Mouse (Mus musculus) heart, postnatal 0 days (tissue): ENCODE data around the gene Slc24a2. TPM values are rescaled to one million over a fixed set of nuclear protein-coding genes. Genes with fewer than 3 reads are reported as not detected.

Experiments used
- ATAC-seq: fragments of 200-750 bp; cut with Nextera tagmentation; 2 replicates; pipeline ENCODE4 v1.8.0; 2017; ENCODE audit warnings: low read depth, moderate number of reproducible peaks, moderate library complexity; ENCODE audit not compliant: insufficient read depth
- DNase-seq: peaks from one replicate; pipeline ENCODE4 v3.0.0-alpha.2; 2016; ENCODE audit warnings: low spot score
- H3K27ac ChIP-seq: fragments of 300-500 bp; sonication (generic); 2 replicates; pipeline ENCODE4 v1.5.1; 2014; ENCODE audit warnings: low read depth, mild to moderate bottlenecking
- H3K27me3 ChIP-seq: fragments of 300-500 bp; sonication (generic); 2 replicates; pipeline ENCODE4 v1.6.1; 2014; ENCODE audit warnings: low read length, mixed read lengths; ENCODE audit not compliant: control insufficient read depth, insufficient read depth
- H3K36me3 ChIP-seq: fragments of 300-500 bp; sonication (generic); replicated peaks from 2 replicates; pipeline ENCODE4 v1.6.1; 2014; ENCODE audit warnings: low read length, mixed read lengths; ENCODE audit not compliant: control insufficient read depth, insufficient read depth
- H3K4me1 ChIP-seq: fragments of 300-500 bp; sonication (generic); 2 replicates; pipeline ENCODE4 v1.6.1; 2014; ENCODE audit warnings: antibody characterized with exemption; ENCODE audit not compliant: control insufficient read depth, insufficient read depth
- H3K4me2 ChIP-seq: fragments of 300-500 bp; sonication (generic); 2 replicates; pipeline ENCODE4 v1.6.1; 2014; ENCODE audit warnings: low read depth, mild to moderate bottlenecking, low read length, moderate library complexity
- H3K4me3 ChIP-seq: fragments of 300-500 bp; sonication (generic); 2 replicates; pipeline ENCODE4 v1.5.1; 2014; ENCODE audit warnings: low read depth, low read length
- H3K9ac ChIP-seq: fragments of 300-500 bp; sonication (generic); replicated peaks from 2 replicates; pipeline ENCODE4 v1.6.1; 2014; ENCODE audit warnings: low read depth, low read length, mixed read lengths
- H3K9me3 ChIP-seq: fragments of 300-500 bp; sonication (generic); replicated peaks from 2 replicates; pipeline ENCODE4 v1.6.1; 2016; ENCODE audit warnings: low read length; ENCODE audit not compliant: control insufficient read depth
- CTCF ChIP-seq: IDR thresholded peaks from 2 replicates; pipeline ENCODE4 v1.5.1; 2016; ENCODE audit warnings: antibody characterized with exemption, control low read depth, low read depth
- EP300 ChIP-seq: IDR thresholded peaks from 2 replicates; pipeline ENCODE4 v1.6.1; 2016; ENCODE audit warnings: antibody characterized with exemption, low read depth
- WGBS: fragments of 180-500 bp; shearing (Covaris S2); extraction: QIAGEN DNeasy Blood & Tissue Kit; methylation state at CpG from one replicate; pipeline ENCODE4 v1.1.7; 2014; 5-methylcytosine and 5-hydroxymethylcytosine counted together
- polyA plus RNA-seq: library from polyadenylated mRNA; unstranded; fragments of >200 nt; fragmentation: Nextera tagmentation; extraction: Ambion mirVana; gene quantifications from 2 replicates; pipeline ENCODE4 v1.2.1, GENCODE M21; 2015
- total RNA-seq: library from RNA; depleted of rRNA; stranded (reverse); fragments of >200 nt; gene quantifications from 2 replicates; pipeline ENCODE4 v1.2.3, GENCODE M21; 2014; ENCODE audit warnings: low replicate concordance

The Slc24a2 gene
- total and polyA plus RNA-seq, 2 experiments from 2014 or later, result 2.1 to 9.7 TPM

DNA sequence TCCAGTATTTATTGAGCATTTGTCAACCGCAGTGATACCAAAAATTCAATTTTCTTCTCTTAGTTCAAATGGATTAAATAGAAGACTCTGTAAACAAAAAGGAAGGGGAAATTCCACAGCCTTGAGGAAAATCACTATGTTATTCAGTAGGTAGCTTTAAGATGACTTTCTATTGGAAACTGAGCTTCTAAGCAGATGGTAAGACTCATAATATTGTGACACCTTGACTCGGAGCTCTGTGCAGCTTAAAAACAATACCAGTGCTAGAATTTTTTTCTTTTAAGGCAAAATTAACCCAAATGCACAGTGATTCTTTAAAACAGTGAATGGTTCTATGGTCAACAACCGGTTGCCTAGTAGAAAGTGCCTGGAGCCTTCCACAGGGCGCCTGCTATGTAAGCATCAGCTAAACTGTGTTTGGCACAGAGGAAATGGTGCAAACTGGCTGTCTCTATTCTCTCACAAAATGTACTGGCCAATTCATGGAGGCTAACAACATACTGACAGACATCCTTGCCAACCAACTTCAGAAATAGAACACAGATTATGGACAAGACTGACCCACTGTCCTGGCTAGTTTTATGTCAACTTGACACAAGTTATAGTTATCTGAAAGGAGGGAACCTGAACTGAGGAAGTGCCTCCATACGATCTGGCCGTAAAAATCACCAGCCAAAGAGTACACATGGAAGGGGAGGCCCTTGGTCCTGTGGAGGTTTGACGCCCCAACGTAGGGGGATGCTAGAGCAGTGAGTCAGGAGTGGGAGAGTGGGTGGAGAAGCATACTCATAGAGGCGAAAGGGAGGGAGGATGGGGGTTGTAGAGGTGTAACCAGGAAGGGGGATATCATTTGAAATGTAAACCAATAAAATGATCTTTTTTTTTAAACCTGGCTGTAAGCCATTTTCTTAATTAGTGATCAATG is 211.9 kb downstream of the Slc24a2 start:
- DNase-seq, result no peak
- Histone ChIP-seq H3K27ac (no peak overlapping the region), H3K4me1 (no peaks in the 10 kb centered on the region), H3K4me2 (no peak overlapping the region), H3K27me3 (no peaks in the 10 kb centered on the region), H3K9ac (no peak overlapping the region), H3K36me3 (no peaks in the 10 kb centered on the region), H3K4me3 (no peak overlapping the region), H3K9me3 (no peaks in the 10 kb centered on the region)
- ATAC-seq, result no peak
- WGBS, result 75% methylated on average over 9 of the region's 9 CpGs
- TF ChIP-seq CTCF (no peak), EP300 (no peak)

DNA sequence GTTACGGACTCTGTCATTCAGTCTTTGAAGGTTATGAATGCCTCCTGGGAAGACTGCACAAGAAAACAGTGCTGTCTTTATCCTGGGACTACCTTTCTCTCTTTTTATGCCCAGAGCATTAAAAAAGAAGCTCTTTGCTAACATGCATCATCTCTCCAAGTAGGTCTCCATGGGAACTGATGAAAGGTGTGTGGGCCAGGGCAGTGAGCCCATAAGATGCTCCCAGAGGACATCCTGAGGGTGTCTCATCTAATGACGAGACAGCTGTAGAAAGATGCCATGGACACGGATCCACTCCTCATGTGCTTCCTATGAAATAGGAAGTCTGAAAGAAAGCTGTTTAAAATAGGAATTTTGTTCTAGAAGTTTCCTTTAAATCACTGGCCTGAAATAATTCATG is 212.8 kb downstream of the Slc24a2 start:
- Histone ChIP-seq H3K27me3 (no peaks in the 10 kb centered on the region), H3K4me3 (no peak overlapping the region), H3K4me1 (no peaks in the 10 kb centered on the region), H3K4me2 (no peak overlapping the region), H3K9me3 (no peaks in the 10 kb centered on the region), H3K9ac (no peak overlapping the region), H3K36me3 (no peaks in the 10 kb centered on the region), H3K27ac (no peak overlapping the region)
- ATAC-seq (no peak), DNase-seq (no peak)
- 78% methylated on average over 3 of the region's 3 CpGs for WGBS
- no peak for TF ChIP-seq EP300
- TF ChIP-seq CTCF, result no peak

DNA sequence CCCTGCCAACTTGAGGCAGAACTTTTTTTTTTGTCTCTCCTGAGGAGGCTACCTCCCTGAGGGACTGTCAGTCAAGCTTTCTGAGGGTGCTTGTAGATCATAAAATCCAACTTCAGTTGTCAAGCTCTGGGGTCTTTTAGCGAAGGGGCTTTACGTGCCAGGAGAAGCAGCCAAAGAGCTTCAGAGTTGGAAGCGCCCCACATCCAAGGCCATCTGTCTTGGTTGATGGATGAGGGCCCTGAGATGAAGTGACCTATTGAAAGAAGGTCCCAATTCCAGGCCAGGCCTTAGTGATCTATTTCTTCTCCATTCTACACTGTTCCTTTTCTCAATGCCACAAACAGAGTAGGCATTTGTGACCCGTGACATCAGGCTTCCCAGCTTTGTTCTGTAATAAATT is 214.5 kb downstream of the Slc24a2 start:
- no peak for TF ChIP-seq CTCF
- TF ChIP-seq EP300, result no peak
- Histone ChIP-seq H3K36me3 (no peaks in the 10 kb centered on the region), H3K9me3 (no peaks in the 10 kb centered on the region)

DNA sequence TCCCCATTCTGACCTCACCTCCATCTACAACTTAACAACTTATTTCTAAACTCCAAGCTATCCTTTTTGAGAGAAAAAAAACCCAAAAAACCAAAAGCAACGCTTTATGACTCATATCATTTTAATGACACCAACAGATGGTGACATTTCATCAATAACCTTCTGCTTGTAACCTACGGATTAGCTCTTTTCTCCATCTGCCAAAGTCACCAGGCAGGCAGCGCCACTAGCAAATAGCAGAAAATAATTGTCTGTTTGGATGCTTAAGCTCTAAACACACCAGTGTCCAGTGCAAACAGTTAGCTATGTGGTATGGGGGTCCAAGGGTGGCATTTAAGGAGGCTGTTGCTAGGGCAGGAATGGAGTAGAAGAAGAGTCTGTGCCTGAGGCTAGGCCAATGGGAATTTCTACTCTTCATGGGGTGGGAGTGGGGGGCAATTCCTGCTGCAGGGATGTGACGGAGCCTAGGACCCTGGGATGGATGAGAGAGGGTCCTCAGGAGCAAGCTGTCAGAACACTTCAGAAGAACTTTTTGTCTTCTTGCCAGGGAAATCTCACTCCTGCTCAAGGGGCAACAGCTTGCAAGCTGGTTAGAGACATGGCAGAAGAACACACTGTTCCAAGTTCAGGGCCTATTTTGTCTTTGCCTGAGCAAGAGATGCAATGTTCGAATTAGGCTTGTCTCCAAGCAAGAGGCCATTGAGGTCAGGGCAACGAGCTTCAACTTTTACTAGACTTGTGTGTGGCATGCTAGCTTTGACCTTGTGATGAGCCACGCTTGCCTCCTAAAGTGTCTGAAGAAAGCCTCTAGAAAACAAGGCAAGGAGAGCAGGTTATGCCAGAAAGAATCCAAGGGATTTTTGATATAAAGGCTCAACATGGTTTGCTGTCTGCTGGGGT is 216.3 kb downstream of the Slc24a2 start:
- Histone ChIP-seq H3K4me2 (no peak overlapping the region), H3K36me3 (no peaks in the 10 kb centered on the region), H3K4me3 (no peak overlapping the region), H3K9me3 (no peaks in the 10 kb centered on the region), H3K27me3 (no peaks in the 10 kb centered on the region), H3K9ac (no peak overlapping the region), H3K27ac (no peak overlapping the region), H3K4me1 (no peaks in the 10 kb centered on the region)
- TF ChIP-seq CTCF (no peak), EP300 (no peak)
- DNase-seq, result no peak
- WGBS, result 86% methylated on average over 7 of the region's 7 CpGs
- no peak for ATAC-seq

More for the DNA sequence above, 214.5 kb downstream of the Slc24a2 start:
- DNase-seq, result no peak
- ATAC-seq, result no peak
- no peak overlapping the region for H3K4me3 ChIP-seq
- H3K9ac ChIP-seq, result no peak overlapping the region
- no peaks in the 10 kb centered on the region for H3K4me1 ChIP-seq
- 79% methylated on average over 4 of the region's 4 CpGs for WGBS
- no peak overlapping the region for H3K27ac ChIP-seq
- H3K27me3 ChIP-seq, result no peaks in the 10 kb centered on the region
- H3K4me2 ChIP-seq, result no peak overlapping the region

DNA sequence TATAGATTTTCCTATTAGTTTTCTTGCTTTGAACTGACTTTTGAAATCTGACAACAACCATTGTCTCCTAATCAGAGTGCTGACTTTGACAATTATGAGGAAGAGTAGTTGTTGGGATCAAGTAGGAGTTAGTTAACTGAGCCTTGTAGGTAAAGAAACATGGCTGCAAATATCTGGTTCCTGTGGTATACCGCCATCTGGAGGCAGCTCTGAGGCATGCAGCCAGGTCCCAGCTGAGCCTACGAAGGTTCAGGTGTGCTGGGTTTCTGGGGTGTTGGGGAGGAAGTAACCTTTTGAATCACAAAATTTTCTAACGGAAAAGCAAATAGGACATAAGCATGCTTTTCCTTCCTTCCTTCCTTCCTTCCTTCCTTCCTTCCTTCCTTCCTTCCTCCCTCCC is 237.8 kb downstream of the Slc24a2 start:
- H3K27ac ChIP-seq, result no peak overlapping the region
- H3K4me3 ChIP-seq, result no peak overlapping the region
- H3K36me3 ChIP-seq, result no peaks in the 10 kb centered on the region
- H3K4me2 ChIP-seq, result no peak overlapping the region
- H3K4me1 ChIP-seq, result no peaks in the 10 kb centered on the region
- DNase-seq (no peak), ATAC-seq (no peak)
- 62% methylated on average over 3 of the region's 3 CpGs for WGBS
- no peaks in the 10 kb centered on the region for H3K9me3 ChIP-seq
- no peaks in the 10 kb centered on the region for H3K27me3 ChIP-seq
- no peak overlapping the region for H3K9ac ChIP-seq
- no peak for TF ChIP-seq EP300
- peak; percentile 19; the same call in 1 of the 2 replicates for TF ChIP-seq CTCF
